Mouse (Mus musculus): Measurements from ENCODE around the gene Siah1a. TPM values are rescaled to one million over a fixed set of nuclear protein-coding genes. Genes with fewer than 3 reads are reported as not detected.

The Siah1a gene
- total RNA-seq, 2 experiments from 2014 or later, result 14.7 to 15.4 TPM

- DNase-seq (ENCODE audit: low spot score), result no peak
Measured at GRCm38 (mm10) chr8:86706756-86707155, 39.0 kb downstream of the Siah1a start.

- no peak for DNase-seq (ENCODE audit: low spot score)
Measured at GRCm38 (mm10) chr8:86705317-86705716, 40.4 kb downstream of the Siah1a start.

GRCm38 (mm10) chr8:86702453-86702852 is 43.3 kb downstream of the Siah1a start:
- no peak for DNase-seq (ENCODE audit: low spot score)

GRCm38 (mm10) chr8:86699471-86699870 is 46.3 kb downstream of the Siah1a start:
- DNase-seq (ENCODE audit: low spot score), result no peak

- no peak for DNase-seq (ENCODE audit: low spot score)
Measured at GRCm38 (mm10) chr8:86698811-86699421, 46.8 kb downstream of the Siah1a start.

- DNase-seq (ENCODE audit: low spot score), result no peak
Measured at GRCm38 (mm10) chr8:86695703-86696102, 50.0 kb downstream of the Siah1a start.

- no peak for DNase-seq (ENCODE audit: low spot score)
Measured at GRCm38 (mm10) chr8:86694011-86694410, 51.7 kb downstream of the Siah1a start.

- no peak for DNase-seq (ENCODE audit: low spot score)
Measured at GRCm38 (mm10) chr8:86692107-86692506, 53.6 kb downstream of the Siah1a start.

GRCm38 (mm10) chr8:86686629-86687028 is 59.1 kb downstream of the Siah1a start:
- no peak for DNase-seq (ENCODE audit: low spot score)

Other genes with a start within 250 kb of the Siah1a start
- not detected for gene Abcc12, start 165.2 kb downstream of the Siah1a start, total RNA-seq (2021)
- 10 to 100 TPM; 61.9 to 70.3 TPM for gene Lonp2, start 121.9 kb downstream of the Siah1a start, total RNA-seq (2021)
- 1 to 10 TPM; 4.6 to 9.7 TPM for gene Gm10638, start 235 bp downstream of the Siah1a start, total RNA-seq (2021)
- 10 to 100 TPM; 16.4 to 18.2 TPM for gene N4bp1, start 139.3 kb upstream of the Siah1a start, total RNA-seq (2021)